Mouse (Mus musculus) MEL (cell line): Measurements from ENCODE around the gene Gm20390. TPM values are rescaled to one million over a fixed set of nuclear protein-coding genes. Genes with fewer than 3 reads are reported as not detected.

Source experiments
- CTCF ChIP-seq, 3 experiments: IDR thresholded peaks in 2 of 3; conservative IDR thresholded peaks in 1 of 3; 2 replicates each; pipeline ENCODE4 v1.5.1; 2011 to 2012; ENCODE audit warnings: low read length in 3 of 3, low read depth in 2 of 3, mild to moderate bottlenecking in 2 of 3, improper control_type of control experiment in 1 of 3, inconsistent platforms in 1 of 3, mixed read lengths in 1 of 3, moderate library complexity in 1 of 3; ENCODE audit not compliant: control insufficient read depth in 1 of 3, insufficient read depth in 1 of 3, poor library complexity in 1 of 3, severe bottlenecking in 1 of 3
- EP300 ChIP-seq, 2 experiments: IDR thresholded peaks; 2 replicates each; pipeline ENCODE4 v1.6.1; 2011; ENCODE audit warnings: improper control_type of control experiment in 2 of 2, low read length in 2 of 2, low read depth in 1 of 2, mild to moderate bottlenecking in 1 of 2
- ETS1 ChIP-seq: IDR thresholded peaks from 2 replicates; pipeline ENCODE4 v1.6.1; 2012; ENCODE audit warnings: low read depth, mild to moderate bottlenecking, inconsistent platforms, low read length, improper control_type of control experiment, moderate library complexity
- GATA1 ChIP-seq: IDR thresholded peaks from 2 replicates; pipeline ENCODE4 v1.6.1; 2011; ENCODE audit warnings: low read depth, low read length, improper control_type of control experiment
- HCFC1 ChIP-seq: IDR thresholded peaks from 2 replicates; pipeline ENCODE4 v1.6.1; 2012; ENCODE audit warnings: low read depth, mild to moderate bottlenecking, inconsistent platforms, low read length, improper control_type of control experiment, moderate library complexity
- MAZ ChIP-seq: IDR thresholded peaks from 2 replicates; pipeline ENCODE4 v1.6.1; 2012; ENCODE audit warnings: low read depth, mild to moderate bottlenecking, inconsistent platforms, low read length, improper control_type of control experiment
- MEF2A ChIP-seq: IDR thresholded peaks from 2 replicates; pipeline ENCODE4 v1.6.1; 2014; ENCODE audit warnings: low read depth, mild to moderate bottlenecking, inconsistent platforms, low read length, improper control_type of control experiment; ENCODE audit not compliant: poor library complexity, insufficient replicate concordance, severe bottlenecking; ENCODE audit errors: extremely low read depth
- NELFE ChIP-seq: IDR thresholded peaks from 2 replicates; pipeline ENCODE4 v1.6.1; 2011; ENCODE audit warnings: low read depth, low read length, improper control_type of control experiment
- NRF1 ChIP-seq: IDR thresholded peaks from 2 replicates; pipeline ENCODE4 v1.6.1; 2014; ENCODE audit warnings: low read depth, mild to moderate bottlenecking, inconsistent platforms, low read length, improper control_type of control experiment, moderate library complexity; ENCODE audit not compliant: poor library complexity, insufficient read depth, severe bottlenecking
- POLR2A ChIP-seq, 2 experiments: IDR thresholded peaks; 2 replicates each; pipeline ENCODE4 v1.6.1; 2011 to 2012; ENCODE audit warnings: low read length in 2 of 2, mild to moderate bottlenecking in 2 of 2, control low read depth in 1 of 2, improper control_type of control experiment in 1 of 2, low read depth in 1 of 2, moderate library complexity in 1 of 2; ENCODE audit not compliant: control insufficient read depth in 1 of 2, insufficient read depth in 1 of 2, poor library complexity in 1 of 2
- POLR2AphosphoS2 ChIP-seq: IDR thresholded peaks from 2 replicates; pipeline ENCODE4 v1.6.1; 2011; ENCODE audit warnings: low read length, improper control_type of control experiment
- POLR2AphosphoS5 ChIP-seq: IDR thresholded peaks from 2 replicates; pipeline ENCODE4 v1.6.1; 2012; ENCODE audit warnings: low read depth, borderline replicate concordance, mild to moderate bottlenecking, inconsistent platforms, low read length, moderate library complexity, mixed read lengths
- RAD21 ChIP-seq: IDR thresholded peaks from 2 replicates; pipeline ENCODE4 v1.6.1; 2011; ENCODE audit warnings: mild to moderate bottlenecking, low read depth, low read length, improper control_type of control experiment
- SIN3A ChIP-seq: IDR thresholded peaks from 2 replicates; pipeline ENCODE4 v1.6.1; 2012; ENCODE audit warnings: low read length, improper control_type of control experiment, inconsistent platforms
- TAL1 ChIP-seq: IDR thresholded peaks from 2 replicates; pipeline ENCODE4 v1.6.1; 2012; ENCODE audit warnings: mild to moderate bottlenecking, inconsistent platforms, low read length, moderate library complexity, mixed read lengths
- TBP ChIP-seq: IDR thresholded peaks from 2 replicates; pipeline ENCODE4 v1.8.0; 2011; ENCODE audit warnings: low read depth, low read length, improper control_type of control experiment
- TCF12 ChIP-seq: IDR thresholded peaks from 2 replicates; pipeline ENCODE4 v1.6.1; 2014; ENCODE audit warnings: low read depth, mild to moderate bottlenecking, inconsistent platforms, low read length, improper control_type of control experiment, moderate library complexity
- UBTF ChIP-seq: IDR thresholded peaks from 2 replicates; pipeline ENCODE4 v1.6.1; 2012; ENCODE audit warnings: low read depth, mild to moderate bottlenecking, inconsistent platforms, low read length, improper control_type of control experiment, moderate library complexity, borderline replicate concordance; ENCODE audit not compliant: insufficient read depth
- USF1 ChIP-seq: IDR thresholded peaks from 2 replicates; pipeline ENCODE4 v1.6.1; 2014; ENCODE audit warnings: low read depth, mild to moderate bottlenecking, inconsistent platforms, low read length, improper control_type of control experiment, moderate library complexity
- USF2 ChIP-seq, 2 experiments: IDR thresholded peaks; 2 replicates each; pipeline ENCODE4 v1.6.1; 2011 to 2012; ENCODE audit warnings: improper control_type of control experiment in 2 of 2, low read length in 2 of 2, borderline replicate concordance in 1 of 2, inconsistent platforms in 1 of 2, low read depth in 1 of 2, mild to moderate bottlenecking in 1 of 2; ENCODE audit not compliant: insufficient read depth in 1 of 2
- ZKSCAN1 ChIP-seq: IDR thresholded peaks from 2 replicates; pipeline ENCODE4 v1.6.1; 2012; ENCODE audit warnings: low read depth, mild to moderate bottlenecking, inconsistent platforms, low read length, improper control_type of control experiment, moderate library complexity
- ZMIZ1 ChIP-seq: IDR thresholded peaks from 2 replicates; pipeline ENCODE4 v1.6.1; 2012; ENCODE audit warnings: low read depth, mild to moderate bottlenecking, inconsistent platforms, low read length, improper control_type of control experiment, moderate library complexity
- polyA plus RNA-seq, 2 experiments: library from polyadenylated mRNA; stranded (reverse) in 1 of 2; unstranded in 1 of 2; fragments of >175 nt in 1 of 2; fragments of >200 nt in 1 of 2; gene quantifications; 2 replicates each; pipeline versions ENCODE4 v1.2.1 to v1.2.4; 2012; ENCODE audit warnings: low replicate concordance in 2 of 2, low read depth in 1 of 2; ENCODE audit not compliant: insufficient read length in 2 of 2, insufficient read depth in 1 of 2, missing spikeins in 1 of 2
- total RNA-seq: library from RNA; depleted of rRNA; stranded (reverse); fragments of 300-350 nt; gene quantifications from 2 replicates; pipeline ENCODE4 v1.2.3, GENCODE M21; 2012

Gene Gm20390
- total and polyA plus RNA-seq, 3 experiments, result 673 to 760 TPM; not detected in 1

DNA sequence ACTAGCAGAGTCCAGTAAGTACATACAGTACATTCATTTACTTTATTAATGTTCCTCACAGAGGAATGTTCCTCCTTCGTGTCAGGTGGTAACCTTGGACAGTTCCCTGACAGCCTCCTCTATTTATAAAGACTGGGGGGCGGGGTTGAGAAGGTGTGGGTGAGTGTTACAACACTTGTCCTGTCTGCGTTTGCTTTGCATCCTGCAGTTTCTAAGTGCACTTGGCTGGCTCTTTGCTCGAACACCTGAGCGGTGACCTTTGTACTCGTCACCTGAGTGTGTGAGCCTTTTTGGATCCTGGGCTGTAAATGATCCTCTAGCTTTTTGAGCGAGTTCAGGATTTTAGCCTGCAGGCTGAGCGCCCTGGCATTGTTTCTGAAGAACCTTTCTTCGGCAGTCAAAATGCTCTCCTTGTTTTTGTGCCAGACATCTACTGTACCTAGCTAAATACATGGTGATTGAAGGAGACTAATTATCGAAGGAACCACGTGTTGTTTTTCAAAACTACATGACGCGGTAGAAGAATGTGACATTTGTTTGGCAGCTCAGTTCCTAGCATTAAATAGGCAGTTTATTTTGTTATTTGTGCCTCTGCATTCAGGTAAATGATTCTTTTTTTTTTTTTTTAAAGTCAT is 29.2 kb upstream of the Gm20390 start (continued):
- TF ChIP-seq POLR2AphosphoS5, result no peak
- no peak for TF ChIP-seq MEF2A
- TF ChIP-seq POLR2AphosphoS2, result no peak
- no peak for TF ChIP-seq NRF1
- no peak for TF ChIP-seq TCF12
- no peak for TF ChIP-seq POLR2A (IDR thresholded peaks at IDR 0.05; ENCODE audit: control insufficient read depth in 1 of 2, insufficient read depth in 1 of 2, low read depth in 1 of 2, low read length in 2 of 2, poor library complexity in 1 of 2)
- peak; percentile 99 for TF ChIP-seq SIN3A
- TF ChIP-seq NELFE, result no peak
- no peak for TF ChIP-seq UBTF
- TF ChIP-seq RAD21, result no peak
- no peak for TF ChIP-seq ZMIZ1
- no peak for TF ChIP-seq TAL1
- TF ChIP-seq GATA1, result no peak
- TF ChIP-seq USF1, result no peak
- no peak for TF ChIP-seq ETS1
- 0 out of 2 replicates have a peak, but pooled peaks have one; percentile 16 for TF ChIP-seq TBP
- TF ChIP-seq CTCF (IDR thresholded peaks at IDR 0.05 in 2 of 3, conservative IDR thresholded peaks at IDR 0.05 in 1 of 3; ENCODE audit: control insufficient read depth in 1 of 3, insufficient read depth in 1 of 3, low read depth in 2 of 3, low read length in 3 of 3, poor library complexity in 1 of 3, severe bottlenecking in 1 of 3), result no peak
- TF ChIP-seq ZKSCAN1, result no peak
- peak; percentile 11; the same call in 1 of the 2 replicates for TF ChIP-seq HCFC1
- TF ChIP-seq EP300 (IDR thresholded peaks at IDR 0.05; ENCODE audit: low read depth in 1 of 2, low read length in 2 of 2), result no peak
- no peak for TF ChIP-seq USF2 (IDR thresholded peaks at IDR 0.05; ENCODE audit: borderline replicate concordance in 1 of 2, insufficient read depth in 1 of 2, low read depth in 1 of 2, low read length in 2 of 2)
- TF ChIP-seq MAZ, result no peak; the same call in 1 of the 2 replicates
